Mouse (Mus musculus): ENCODE measurements around the gene Nkx2-1.
"Not testable (repeated sequence)": the region's sequence is repeated elsewhere in the genome, so short reads cannot be mapped to it uniquely, and the experiment has no call there.

Nkx2-1 gene

GRCm38 (mm10) chr12:56536884-56537265, at the start of gene Nkx2-1:
Gene Nkx2-1 (minus strand): TSS chr12:56536908.
- no peak for DNase-seq

GRCm38 (mm10) chr12:56541068-56541467, 4.4 kb upstream of the Nkx2-1 start:
- peak; percentile 39 for DNase-seq

- no peak for DNase-seq
These were observed 3.9 kb upstream of the Nkx2-1 start for GRCm38 (mm10) chr12:56540591-56540990.

GRCm38 (mm10) chr12:56538601-56539000, 1.9 kb upstream of the Nkx2-1 start:
- no peak for DNase-seq

GRCm38 (mm10) chr12:56537931-56538330, 1.2 kb upstream of the Nkx2-1 start:
- no peak for DNase-seq

GRCm38 (mm10) chr12:56537342-56537741, 634 bp upstream of the Nkx2-1 start:
- no peak for DNase-seq

- no peak for DNase-seq
These were observed 379 bp downstream of the Nkx2-1 start for GRCm38 (mm10) chr12:56536174-56536883.

- DNase-seq = no peak
These were observed 1.1 kb downstream of the Nkx2-1 start for GRCm38 (mm10) chr12:56535411-56536173.

GRCm38 (mm10) chr12:56534651-56535326, 1.9 kb downstream of the Nkx2-1 start:
- DNase-seq = no peak

- DNase-seq = no peak
These were observed 2.4 kb downstream of the Nkx2-1 start for GRCm38 (mm10) chr12:56534311-56534650.

- DNase-seq = no peak
These were observed 3.0 kb downstream of the Nkx2-1 start for GRCm38 (mm10) chr12:56533501-56534310.

- no peak for DNase-seq
These were observed 3.7 kb downstream of the Nkx2-1 start for GRCm38 (mm10) chr12:56532986-56533495.

GRCm38 (mm10) chr12:56532142-56532541, 4.6 kb downstream of the Nkx2-1 start:
- DNase-seq = no peak

- no peak for DNase-seq
These were observed 5.6 kb downstream of the Nkx2-1 start for GRCm38 (mm10) chr12:56531051-56531620.

- DNase-seq = no peak
These were observed 6.8 kb downstream of the Nkx2-1 start for GRCm38 (mm10) chr12:56529931-56530330.

GRCm38 (mm10) chr12:56528881-56529681, 7.6 kb downstream of the Nkx2-1 start:
- DNase-seq = no peak

- DNase-seq = no peak
These were observed 8.6 kb downstream of the Nkx2-1 start for GRCm38 (mm10) chr12:56528034-56528570.

GRCm38 (mm10) chr12:56527071-56527470, 9.6 kb downstream of the Nkx2-1 start:
- no peak for DNase-seq

GRCm38 (mm10) chr12:56525219-56525797, 11.4 kb downstream of the Nkx2-1 start:
- DNase-seq = not testable (repeated sequence)

GRCm38 (mm10) chr12:56524201-56524600, 12.5 kb downstream of the Nkx2-1 start:
- no peak for DNase-seq

GRCm38 (mm10) chr12:56522191-56522590, 14.5 kb downstream of the Nkx2-1 start:
- no peak for DNase-seq
